Mouse (Mus musculus) heart, adult 2 months (tissue): Measurements from ENCODE around the gene Rapgef5.

Experiments
- CTCF ChIP-seq: fragments of 200-600 bp; IDR thresholded peaks from 2 replicates; pipeline ENCODE4 v1.8.1; 2022; ENCODE audit warnings: antibody characterized with exemption, mild to moderate bottlenecking, moderate library complexity
- EP300 ChIP-seq: fragments of 200-500 bp; IDR thresholded peaks from 2 replicates; pipeline ENCODE4 v1.6.1; 2011; ENCODE audit warnings: low read depth, low read length, control low read depth; ENCODE audit not compliant: insufficient read depth
- POLR2A ChIP-seq: fragments of 200-500 bp; IDR thresholded peaks from 2 replicates; pipeline ENCODE4 v1.6.1; 2011; ENCODE audit warnings: mild to moderate bottlenecking, low read depth, low read length, control low read depth; ENCODE audit not compliant: insufficient read depth

DNA sequence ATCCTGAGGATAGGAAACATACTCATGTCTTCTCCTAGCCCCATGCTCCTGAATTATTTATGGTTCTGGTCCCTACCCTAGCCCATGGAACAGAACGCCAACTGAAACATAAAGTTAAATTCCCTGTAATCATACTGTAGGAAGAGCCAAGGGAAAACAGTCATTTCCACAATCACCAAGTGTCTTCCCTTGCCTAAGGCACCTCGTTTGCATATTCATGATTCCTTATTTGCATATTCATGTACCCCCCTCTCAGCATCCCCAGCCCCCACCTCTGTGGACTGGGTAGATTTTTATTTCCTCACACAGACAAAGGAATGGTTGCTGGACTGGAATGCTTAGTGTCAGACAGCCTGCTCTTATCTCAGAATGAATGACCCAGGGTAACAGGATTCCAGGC lies 220.6 kb downstream of the Rapgef5 start:
- TF ChIP-seq POLR2A (no peak), CTCF (no peak), EP300 (no peak)
